Mouse (Mus musculus): ENCODE data around the gene Barhl1.

DNA sequence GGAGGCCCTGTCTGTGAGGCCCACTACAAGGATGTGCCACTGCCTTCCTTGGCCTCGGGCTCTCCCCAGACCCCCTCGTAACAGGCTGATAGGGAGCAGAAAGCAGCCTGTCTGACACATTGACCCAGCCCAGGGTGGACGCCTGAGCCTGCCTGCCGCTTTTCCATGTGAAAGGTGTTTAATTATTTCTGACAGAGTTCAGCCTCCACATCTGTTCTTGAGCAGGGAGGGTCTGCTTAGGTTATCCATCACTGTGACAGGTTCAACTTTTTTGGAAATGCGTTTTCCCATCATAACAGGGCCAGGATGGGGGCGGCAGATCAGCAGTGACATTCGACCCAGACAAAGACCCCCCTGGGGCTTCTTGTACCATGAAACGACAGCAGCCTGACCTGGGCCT, 36.5 kb upstream of the Barhl1 start:
- TF ChIP-seq CTCF (IDR thresholded peaks at IDR 0.05; ENCODE audit: low read depth, low read length) (no peak), GATA1 (IDR thresholded peaks at IDR 0.05; ENCODE audit: borderline replicate concordance, low read length) (no peak), GATA2 (IDR thresholded peaks at IDR 0.05; ENCODE audit: borderline replicate concordance, low read depth, low read length) (no peak), POLR2AphosphoS5 (IDR thresholded peaks at IDR 0.05; ENCODE audit: insufficient replicate concordance, low read depth, low read length) (no peak), TAL1 (conservative IDR thresholded peaks at IDR 0.05; ENCODE audit: low read depth, low read length) (no peak)
